Mouse (Mus musculus) adrenal gland (tissue): ENCODE data around the gene 2410131K14Rik.

Source experiments
- intact Hi-C: fragments of 180-260 bp; cut with DNase I; formaldehyde crosslinking; loops from one replicate; pipeline ENCODE4 v1.15.1; 2025

2410131K14Rik gene

GRCm38 (mm10) chr5:118302466-118303155, 57.6 kb downstream of the 2410131K14Rik start:
- intact Hi-C loops: no loop called here

- intact Hi-C loops: no loop called here
Measured at GRCm38 (mm10) chr5:118304970-118305618, 60.1 kb downstream of the 2410131K14Rik start.

GRCm38 (mm10) chr5:118310389-118310788, 65.4 kb downstream of the 2410131K14Rik start:
- intact Hi-C loops: no loop called here

GRCm38 (mm10) chr5:118311251-118311650, 66.2 kb downstream of the 2410131K14Rik start:
- intact Hi-C loops: no loop called here

- intact Hi-C loops: no loop called here
Measured at GRCm38 (mm10) chr5:118313766-118314165, 68.7 kb downstream of the 2410131K14Rik start.
